Mouse (Mus musculus): ENCODE results near the gene Lcp1.

The Lcp1 gene

GRCm38 (mm10) chr14:75176425-75177045 lies 45.6 kb downstream of the Lcp1 start:
- peak; percentile 76 to 77 for DNase-seq (ENCODE audit: low spot score in 2 of 2)

DNA sequence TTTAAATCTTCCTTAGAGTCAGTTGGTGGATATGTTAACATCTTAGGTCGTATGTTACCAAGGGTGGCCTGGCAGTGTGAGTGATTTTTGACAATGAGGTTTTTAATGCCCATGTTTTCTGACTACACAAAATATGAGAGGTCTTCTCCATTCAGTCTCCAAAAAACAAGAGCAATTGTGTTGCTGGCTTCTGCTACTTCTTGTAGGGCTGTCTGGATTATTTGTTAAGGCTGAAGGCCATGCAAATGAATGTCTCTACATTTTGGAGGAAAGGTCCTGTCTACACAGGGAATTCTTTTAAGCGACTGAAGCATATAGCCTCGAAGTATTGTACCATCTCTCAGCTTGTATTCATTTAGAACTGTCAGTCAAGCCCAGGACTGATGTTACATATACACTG lies 46.5 kb downstream of the Lcp1 start:
- DNase-seq (ENCODE audit: low spot score in 2 of 2), result no peak

DNA sequence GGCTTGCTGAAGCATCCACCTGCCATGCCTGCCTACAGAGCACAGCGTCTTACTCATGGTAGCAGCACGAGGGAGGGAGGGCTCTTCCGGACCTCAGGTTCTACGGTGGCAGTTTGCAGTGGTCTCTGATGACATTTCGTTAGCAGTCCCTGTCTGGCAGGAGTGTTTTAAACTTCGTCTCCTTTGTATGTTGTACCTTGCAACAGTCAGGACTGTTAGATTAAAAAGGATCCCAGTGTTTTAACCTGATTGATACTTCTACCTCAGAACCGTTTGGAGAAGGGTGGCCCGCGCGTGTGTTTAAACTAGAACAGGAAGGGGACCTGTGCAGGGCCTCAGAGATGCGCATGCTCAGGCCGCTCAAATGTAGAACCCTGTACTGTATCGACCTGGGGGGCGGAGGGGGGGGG lies 47.5 kb downstream of the Lcp1 start:
- peak; percentile 62 to 67 for DNase-seq (ENCODE audit: low spot score in 2 of 2)

DNA sequence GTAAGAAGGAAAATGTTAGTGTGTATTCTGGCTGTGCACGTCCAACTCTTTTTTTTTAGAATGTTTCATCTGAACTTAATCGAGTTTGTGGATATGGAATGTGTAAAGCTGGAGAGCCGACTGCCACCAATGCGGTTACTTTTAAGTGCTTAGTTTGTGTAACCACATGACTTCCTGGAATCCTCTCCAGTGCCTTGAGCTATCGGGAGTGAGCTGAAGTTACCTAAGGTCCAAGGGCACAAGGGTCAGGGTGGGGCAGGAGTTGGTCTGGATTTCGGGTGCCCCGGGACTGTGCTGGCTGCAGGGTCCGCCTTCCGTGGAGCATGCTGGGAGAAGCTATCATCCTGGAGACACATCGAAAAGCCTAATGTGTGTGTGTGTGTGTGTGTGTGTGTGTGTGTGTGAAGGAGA lies 47.9 kb downstream of the Lcp1 start:
- no peak for DNase-seq (ENCODE audit: low spot score in 2 of 2)

DNA sequence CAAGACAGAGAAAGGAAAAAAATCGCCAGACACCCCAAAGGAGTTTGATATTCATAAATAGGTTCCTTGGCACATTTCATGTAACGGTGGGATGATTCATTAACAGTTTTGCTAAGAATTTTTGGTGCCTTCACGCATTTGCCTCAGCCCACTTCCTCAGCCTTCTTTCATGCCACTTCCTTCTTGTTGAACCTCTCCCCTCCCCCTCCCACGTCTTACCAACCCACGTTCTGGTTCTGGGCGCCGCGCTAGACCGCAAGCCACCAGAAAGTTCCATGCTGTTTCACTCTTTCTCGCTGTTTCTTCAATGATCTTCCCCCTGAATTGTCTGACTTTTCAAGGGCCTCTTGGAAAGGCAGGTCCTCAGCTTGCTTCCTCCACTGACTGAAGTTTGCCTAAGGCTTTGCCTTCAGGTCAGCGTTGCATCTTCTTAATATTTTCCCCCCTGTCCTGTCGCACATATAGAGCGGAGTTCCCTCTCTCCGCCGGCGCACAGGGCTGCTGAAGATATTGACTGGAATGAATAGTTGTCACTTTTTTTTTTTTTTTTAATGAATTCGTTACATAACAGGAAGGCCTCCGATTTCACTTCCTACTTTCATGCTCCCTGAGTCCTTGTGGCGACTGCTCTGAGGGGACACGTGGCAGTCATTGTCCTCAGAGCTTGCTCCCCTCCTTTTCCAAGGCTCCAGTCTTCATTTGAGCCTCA lies 48.5 kb downstream of the Lcp1 start:
- DNase-seq (ENCODE audit: low spot score in 2 of 2), result peak; percentile 84 to 86

GRCm38 (mm10) chr14:75180551-75180978 lies 49.7 kb downstream of the Lcp1 start:
- peak in 1 of 2 experiments; percentile 41 for DNase-seq (ENCODE audit: low spot score in 2 of 2)

GRCm38 (mm10) chr14:75181062-75181935 lies 50.4 kb downstream of the Lcp1 start:
- peak in 1 of 2 experiments; percentile 55 for DNase-seq (ENCODE audit: low spot score in 2 of 2)

DNA sequence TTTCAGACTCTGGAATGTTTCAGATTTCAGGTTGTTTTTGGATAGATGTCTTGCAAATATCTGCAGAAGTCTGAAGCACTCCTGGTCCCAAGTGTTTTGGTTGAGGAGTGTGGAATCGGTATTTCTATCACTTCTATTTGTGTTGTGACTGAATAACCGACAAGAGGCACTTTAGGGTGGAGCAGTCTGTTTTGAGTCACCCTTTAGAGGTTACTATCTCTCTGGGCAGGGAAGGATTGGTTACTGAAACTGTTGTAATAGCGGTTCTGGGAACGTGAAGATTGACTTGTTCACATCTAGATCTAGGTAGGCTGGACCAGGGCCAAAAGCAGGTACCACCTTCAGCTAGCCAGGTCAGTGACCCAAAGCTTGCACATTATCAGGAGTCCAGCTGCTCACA lies 51.5 kb downstream of the Lcp1 start:
- peak in 1 of 2 experiments; percentile 2 for DNase-seq (ENCODE audit: low spot score in 2 of 2)

DNA sequence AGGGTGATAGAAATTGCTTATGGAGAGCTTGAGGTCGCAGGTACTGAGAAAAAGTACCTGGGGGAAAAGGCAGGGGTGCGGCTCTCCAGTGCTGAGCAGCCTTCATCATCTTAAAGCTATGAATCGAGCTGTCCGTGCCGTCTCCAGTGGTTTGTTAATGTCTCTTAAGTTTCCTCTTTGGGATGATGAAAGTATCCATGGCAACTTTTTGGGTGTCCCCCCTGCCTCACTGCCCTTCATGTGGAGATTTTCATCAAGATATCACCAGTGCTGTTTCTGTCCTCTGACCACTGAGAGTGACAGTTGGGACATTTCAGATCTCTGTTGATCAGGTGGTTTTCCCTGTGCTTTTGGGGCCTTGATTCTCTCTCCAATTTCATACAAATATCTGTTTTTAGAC lies 51.9 kb downstream of the Lcp1 start:
- no peak for DNase-seq (ENCODE audit: low spot score in 2 of 2)

GRCm38 (mm10) chr14:75184069-75184790 lies 53.3 kb downstream of the Lcp1 start:
- no peak for DNase-seq (ENCODE audit: low spot score in 2 of 2)

- DNase-seq (ENCODE audit: low spot score in 2 of 2), result peak; percentile 62 to 77
Measured at GRCm38 (mm10) chr14:75185796-75186594, 55.1 kb downstream of the Lcp1 start.

GRCm38 (mm10) chr14:75186858-75187415 lies 56.0 kb downstream of the Lcp1 start:
- no peak for DNase-seq (ENCODE audit: low spot score in 2 of 2)

DNA sequence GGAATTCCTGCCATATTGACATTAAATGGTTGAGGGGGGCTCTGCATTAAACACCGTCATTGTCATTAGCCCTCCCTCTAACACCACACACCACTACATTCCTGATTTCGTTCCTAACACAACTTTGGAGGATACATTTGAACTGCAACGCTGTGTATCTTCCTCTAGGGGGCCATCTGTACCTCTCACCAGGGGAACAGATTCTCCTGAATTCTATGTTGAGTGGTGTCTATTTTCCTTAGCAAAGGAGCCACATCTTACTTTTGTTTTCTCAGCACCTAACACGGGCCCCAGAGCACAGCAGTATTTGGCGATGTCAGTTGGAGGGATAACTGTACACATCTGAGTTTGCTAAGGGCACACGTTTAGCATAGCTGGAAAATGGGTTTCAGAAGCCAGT lies 57.6 kb downstream of the Lcp1 start:
- peak in 1 of 2 experiments; percentile 5 for DNase-seq (ENCODE audit: low spot score in 2 of 2)

DNA sequence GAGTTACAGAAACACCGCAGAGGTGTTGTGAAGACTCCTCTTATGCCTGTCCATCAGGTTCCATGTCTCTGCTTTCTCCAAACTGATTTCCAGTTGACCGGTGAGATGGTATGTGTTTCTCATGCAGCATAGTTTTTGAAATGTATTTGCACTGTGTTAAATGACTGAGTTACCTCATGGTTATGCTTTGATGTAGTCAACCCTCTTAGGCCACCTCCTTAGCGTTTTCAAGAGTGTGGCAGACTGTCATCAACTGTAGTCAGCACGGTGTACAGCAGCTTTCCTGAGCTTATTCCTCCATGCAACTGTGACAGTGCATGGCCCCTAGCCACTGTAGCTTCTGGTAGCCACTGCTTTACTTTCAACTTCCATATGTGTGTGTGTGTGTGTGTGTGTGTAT lies 58.1 kb downstream of the Lcp1 start:
- no peak for DNase-seq (ENCODE audit: low spot score in 2 of 2)

GRCm38 (mm10) chr14:75190683-75191082 lies 59.8 kb downstream of the Lcp1 start:
- DNase-seq (ENCODE audit: low spot score in 2 of 2), result no peak

- DNase-seq (ENCODE audit: low spot score in 2 of 2), result peak in 1 of 2 experiments; percentile 8
Measured at GRCm38 (mm10) chr14:75192427-75192826, 61.5 kb downstream of the Lcp1 start.

DNA sequence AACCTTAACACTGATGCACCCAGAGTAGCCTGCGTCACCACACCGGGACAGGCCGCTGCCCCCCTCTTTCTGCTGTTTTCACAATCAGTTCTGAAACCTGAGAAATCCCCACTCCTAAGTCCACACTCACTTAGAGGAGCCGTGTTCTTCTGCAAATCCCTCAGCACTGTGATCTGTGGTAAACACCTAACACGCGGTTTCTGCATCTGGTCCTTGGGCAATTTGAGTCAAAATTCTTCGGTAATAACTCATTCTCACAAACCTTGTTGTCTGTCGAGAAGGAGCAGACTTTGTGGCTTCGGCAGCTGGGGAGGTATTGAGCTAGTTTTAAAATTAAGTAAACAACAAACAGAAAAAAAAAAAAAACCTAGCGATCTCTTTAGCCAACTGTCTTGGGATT lies 62.0 kb downstream of the Lcp1 start:
- peak; percentile 61 to 80 for DNase-seq (ENCODE audit: low spot score in 2 of 2)

- peak in 1 of 2 experiments; percentile 7 for DNase-seq (ENCODE audit: low spot score in 2 of 2)
Measured at GRCm38 (mm10) chr14:75195530-75195929, 64.6 kb downstream of the Lcp1 start.

GRCm38 (mm10) chr14:75197027-75197426 lies 66.1 kb downstream of the Lcp1 start:
- peak in 1 of 2 experiments; percentile 60 for DNase-seq (ENCODE audit: low spot score in 2 of 2)

GRCm38 (mm10) chr14:75197660-75198059 lies 66.8 kb downstream of the Lcp1 start:
- DNase-seq (ENCODE audit: low spot score in 2 of 2), result no peak
